Mouse (Mus musculus): ENCODE measurements at regions not wholly inside any gene's neighbourhood (a gene's known extent, or its start where the extent isn't known, plus 50 kb on each side); places are given as distances from the start of the nearest gene placed in this dataset.

DNA sequence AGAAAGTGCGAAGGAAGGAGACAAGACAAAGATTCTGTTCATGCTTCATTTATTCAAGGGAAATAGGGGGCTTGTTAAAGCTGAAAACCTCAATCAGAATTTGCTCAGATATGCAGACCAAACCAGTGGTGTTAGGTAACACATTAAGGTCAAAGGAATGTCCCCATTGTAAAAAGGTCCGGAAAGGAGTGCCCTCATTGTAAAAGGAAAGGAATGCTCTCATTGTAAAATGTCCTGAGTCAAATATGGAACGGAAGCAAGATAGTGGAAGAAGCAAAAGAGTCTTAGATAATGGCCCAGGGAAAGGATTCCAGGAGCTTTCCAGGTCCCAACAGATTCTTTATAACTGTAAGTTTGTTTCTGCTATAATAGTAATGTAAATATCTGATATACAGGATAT lies 161.2 kb upstream of the Ddi1 start:
- H3K36me3 ChIP-seq (ENCODE audit: control insufficient read depth, insufficient read depth, low read length): no peaks in the 10 kb centered on the region
- H3K9ac ChIP-seq (ENCODE audit: low read depth, low read length): no peak overlapping the region
- no peaks in the 10 kb centered on the region for H3K27me3 ChIP-seq (ENCODE audit: control insufficient read depth, insufficient read depth, low read length)
- WGBS: 42% methylated on average over 3 of the region's 3 CpGs
- ATAC-seq (ENCODE audit: low FRiP score) (no peak), DNase-seq (ENCODE audit: low spot score) (no peak)
- no peaks in the 10 kb centered on the region for H3K9me3 ChIP-seq (ENCODE audit: control insufficient read depth, low read length)
- no peaks in the 10 kb centered on the region for H3K4me1 ChIP-seq (replicated peaks; ENCODE audit: control insufficient read depth, insufficient read depth, low read length)
- H3K4me3 ChIP-seq (ENCODE audit: low read depth, low read length): no peak overlapping the region
- H3K4me2 ChIP-seq (replicated peaks; ENCODE audit: low read depth, low read length): no peak overlapping the region
- H3K27ac ChIP-seq (ENCODE audit: low read depth, low read length): no peak overlapping the region

DNA sequence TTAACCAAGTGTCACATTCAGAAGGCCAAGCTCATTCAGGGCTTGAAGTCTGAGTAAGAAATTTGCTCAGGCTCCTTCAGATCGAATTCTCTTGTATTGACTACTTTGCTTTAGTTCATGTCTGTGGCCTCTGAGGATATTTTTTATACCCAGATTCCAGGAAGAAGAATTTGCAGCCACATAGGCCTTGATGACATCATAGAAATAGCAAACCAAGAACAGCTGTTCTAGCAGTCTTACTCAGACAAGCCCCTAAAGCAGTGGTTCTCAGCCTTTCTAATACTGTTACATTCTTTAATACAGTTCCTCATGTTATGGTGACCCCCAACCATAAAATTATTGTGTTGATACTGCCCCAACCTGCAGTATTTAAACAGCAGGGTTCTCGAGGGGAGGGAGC lies 160.8 kb upstream of the Ddi1 start:
- DNase-seq (ENCODE audit: low spot score) (no peak), ATAC-seq (ENCODE audit: low FRiP score) (no peak)
- Histone ChIP-seq H3K4me3 (ENCODE audit: low read depth, low read length) (no peak overlapping the region), H3K9ac (ENCODE audit: low read depth, low read length) (no peak overlapping the region), H3K27ac (ENCODE audit: low read depth, low read length) (no peak overlapping the region), H3K36me3 (ENCODE audit: control insufficient read depth, insufficient read depth, low read length) (no peaks in the 10 kb centered on the region), H3K9me3 (ENCODE audit: control insufficient read depth, low read length) (no peaks in the 10 kb centered on the region), H3K4me1 (replicated peaks; ENCODE audit: control insufficient read depth, insufficient read depth, low read length) (no peaks in the 10 kb centered on the region), H3K27me3 (ENCODE audit: control insufficient read depth, insufficient read depth, low read length) (no peaks in the 10 kb centered on the region), H3K4me2 (replicated peaks; ENCODE audit: low read depth, low read length) (no peak overlapping the region)
- WGBS: 66% methylated on average over 2 of the region's 2 CpGs

Measured in hindbrain, embryonic 11.5 days (tissue).